Mouse (Mus musculus) embryonic fibroblast, embryonic 13.5 days (primary cell): Measurements from ENCODE around the gene Olfr11. TPM values are rescaled to one million over a fixed set of nuclear protein-coding genes. Genes with fewer than 3 reads are reported as not detected.

Experiments
- H3K27ac ChIP-seq: 2 replicates; pipeline ENCODE4 v1.5.1; 2012; ENCODE audit warnings: low read length, control low read depth, inconsistent platforms; ENCODE audit not compliant: insufficient read depth
- H3K4me1 ChIP-seq: 2 replicates; pipeline ENCODE4 v1.6.1; 2011; ENCODE audit warnings: low read length; ENCODE audit not compliant: control insufficient read depth, insufficient read depth
- H3K4me3 ChIP-seq: 2 replicates; pipeline ENCODE4 v1.5.1; 2011; ENCODE audit warnings: mild to moderate bottlenecking, control low read depth, low read length; ENCODE audit not compliant: insufficient read depth
- CTCF ChIP-seq: IDR thresholded peaks from 2 replicates; pipeline ENCODE4 v1.5.1; 2011; ENCODE audit warnings: mild to moderate bottlenecking, control low read depth, low read length, moderate library complexity, borderline replicate concordance; ENCODE audit not compliant: insufficient read depth
- POLR2A ChIP-seq: IDR thresholded peaks from 2 replicates; pipeline ENCODE4 v1.6.1; 2011; ENCODE audit warnings: low read depth, mild to moderate bottlenecking, control low read depth, low read length, moderate library complexity
- polyA plus RNA-seq: library from polyadenylated mRNA; stranded (reverse); fragments of >200 nt; gene quantifications from 2 replicates; pipeline ENCODE4 v1.2.4, GENCODE M21; 2011; ENCODE audit warnings: low read depth; ENCODE audit not compliant: missing spikeins, insufficient read length

Gene Olfr11
- not detected in 2 replicates for polyA plus RNA-seq

DNA sequence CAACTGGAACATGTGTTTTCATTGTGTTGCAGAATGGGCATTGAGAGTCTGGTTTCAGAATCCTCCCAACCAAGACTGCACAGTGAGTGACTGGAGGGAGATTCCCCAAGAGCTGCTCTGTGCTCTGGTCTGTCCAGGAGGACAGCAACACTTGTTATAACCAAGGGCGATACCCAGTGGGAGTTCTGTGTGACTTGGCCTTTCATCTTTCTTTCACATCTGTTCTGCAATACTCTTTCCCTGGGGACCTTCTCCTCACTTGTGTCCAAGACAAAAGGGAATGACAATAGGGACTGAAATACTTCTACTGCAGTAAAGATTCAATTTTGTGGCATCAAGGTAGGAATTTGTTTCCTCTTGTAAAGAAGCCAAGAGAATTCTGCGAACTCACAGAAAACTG, at the start of gene Olfr11:
Gene Olfr11, minus strand, starts transcription at position 101 of the 400 bp plus-strand sequence.
- Histone ChIP-seq H3K27ac (no peak within 1 kb of the TSS), H3K4me1 (no peaks in the 10 kb centered on the region), H3K4me3 (no peak within 1 kb of the TSS)
- no peak for TF ChIP-seq CTCF
- TF ChIP-seq POLR2A, result no peak

DNA sequence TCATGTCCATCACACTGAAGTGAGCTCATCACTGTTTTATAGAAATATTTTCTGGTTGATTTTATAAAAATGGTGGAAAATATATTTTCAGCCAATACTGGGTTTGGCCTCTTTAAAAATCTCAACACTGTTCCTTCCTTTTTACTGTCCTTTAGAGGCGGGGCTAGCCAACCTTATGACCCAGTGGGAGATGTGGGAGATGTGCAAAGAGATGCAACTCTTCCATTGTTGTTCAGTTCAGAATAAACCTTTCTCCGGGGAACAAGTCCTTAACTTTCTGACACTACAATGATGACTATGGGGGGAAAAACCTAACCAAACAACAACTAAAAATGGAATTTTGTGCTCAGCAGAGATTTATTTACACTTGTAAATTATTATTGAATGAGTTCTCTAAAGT, 35.0 kb upstream of the Olfr11 start, which contains the start of gene Olfr1360:
Gene Olfr1360, minus strand, starts transcription at position 101 of the 400 bp plus-strand sequence.
- Histone ChIP-seq H3K27ac (no peak within 1 kb of the TSS), H3K4me3 (no peak within 1 kb of the TSS), H3K4me1 (no peaks in the 10 kb centered on the region)
- TF ChIP-seq CTCF (no peak), POLR2A (no peak)

DNA sequence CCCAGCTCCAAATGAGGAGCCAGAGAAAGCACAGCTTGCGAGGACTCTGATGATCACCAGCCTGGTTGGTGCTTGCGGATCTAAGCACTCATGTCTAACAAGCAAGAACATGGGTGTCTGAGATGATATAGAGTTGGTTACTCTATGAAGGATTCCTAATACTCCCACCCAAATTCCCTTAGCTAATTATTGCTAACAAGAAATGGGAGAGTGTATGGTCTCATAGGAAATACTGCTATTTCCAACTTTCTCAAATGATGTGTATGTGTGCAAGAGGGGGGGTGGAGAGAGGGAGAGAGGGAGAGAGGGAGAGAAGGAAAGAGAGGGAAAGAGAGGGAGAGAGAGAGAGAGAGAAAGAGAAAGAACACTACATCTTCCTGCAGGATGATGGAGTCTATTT, 21.0 kb upstream of the Olfr11 start, which contains the start of gene Olfr1361:
Gene Olfr1361, minus strand, starts transcription at position 101 of the 400 bp plus-strand sequence.
- no peak for TF ChIP-seq CTCF
- no peak for TF ChIP-seq POLR2A
- H3K27ac ChIP-seq, result no peak within 1 kb of the TSS
- no peak within 1 kb of the TSS for H3K4me3 ChIP-seq
- H3K4me1 ChIP-seq, result no peaks in the 10 kb centered on the region

DNA sequence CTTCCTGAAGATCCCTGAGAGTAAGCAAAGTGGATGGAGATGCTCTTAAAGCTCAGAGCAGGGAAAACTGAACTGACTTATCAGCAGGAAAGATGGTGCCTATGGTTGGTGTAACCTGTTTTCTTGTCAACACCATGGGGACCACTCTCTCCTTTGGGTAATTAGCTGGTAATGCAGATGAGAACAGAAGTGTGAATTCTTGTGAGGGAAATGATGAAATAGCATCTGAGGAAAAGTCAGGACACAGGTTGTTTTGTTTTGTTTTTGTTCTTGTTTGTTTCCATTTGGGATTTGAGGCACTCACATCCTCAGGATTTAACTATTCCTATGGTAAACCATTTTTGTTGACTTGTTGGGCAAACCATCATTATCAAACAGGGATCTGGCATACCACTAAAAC, 28.4 kb downstream of the Olfr11 start, which contains the start of gene Olfr1362:
Gene Olfr1362, minus strand, starts transcription at position 101 of the 400 bp plus-strand sequence.
- TF ChIP-seq CTCF (no peak), POLR2A (no peak)
- no peaks in the 10 kb centered on the region for H3K4me1 ChIP-seq
- no peak within 1 kb of the TSS for H3K27ac ChIP-seq
- H3K4me3 ChIP-seq, result no peak within 1 kb of the TSS

DNA sequence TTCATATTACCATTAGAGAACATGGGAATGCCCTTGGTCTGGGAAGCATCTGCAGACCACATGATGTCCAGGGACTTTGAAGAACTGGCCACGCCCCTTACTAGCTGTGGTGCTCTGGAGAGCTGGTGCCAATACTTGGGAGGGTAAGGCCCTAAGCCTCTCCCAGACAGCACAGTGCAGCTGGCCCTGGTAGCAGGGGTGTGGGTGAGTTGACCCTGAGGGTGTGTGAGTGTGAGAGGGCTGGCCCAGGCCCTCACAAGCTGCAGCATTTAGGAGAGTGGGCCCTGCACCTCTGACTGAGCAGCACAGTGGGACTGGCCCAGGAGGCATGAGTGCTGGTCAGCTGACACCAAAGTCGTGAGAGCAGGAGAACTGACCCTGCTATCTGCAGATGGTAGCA, 50.7 kb downstream of the Olfr11 start:
- Histone ChIP-seq H3K4me1 (no peaks in the 10 kb centered on the region), H3K27ac (no peak overlapping the region), H3K4me3 (no peak overlapping the region)
- TF ChIP-seq CTCF, result no peak
- TF ChIP-seq POLR2A, result no peak

Other genes with a start within 250 kb of the Olfr11 start
- gene Zkscan3, start 239.8 kb downstream of the Olfr11 start, polyA plus RNA-seq, result 52.5 and 60.7 TPM in 2 replicates
- 0.77 and 0.92 TPM in 2 replicates for gene Pgbd1, start 201.5 kb downstream of the Olfr11 start, polyA plus RNA-seq
- 28.1 and 38.0 TPM in 2 replicates for gene Zscan26, start 188.8 kb downstream of the Olfr11 start, polyA plus RNA-seq
- 0.78 and 1.4 TPM in 2 replicates for gene Nkapl, start 174.0 kb downstream of the Olfr11 start, polyA plus RNA-seq
- gene Zkscan4, start 163.6 kb downstream of the Olfr11 start, polyA plus RNA-seq, result 0.58 and 1.0 TPM in 2 replicates
- gene Gm10065, start 163.1 kb downstream of the Olfr11 start, polyA plus RNA-seq, result not detected in 2 replicates
- 0.40 and 0.73 TPM in 2 replicates for gene AK157302, start 147.3 kb downstream of the Olfr11 start, polyA plus RNA-seq
- gene Gm11273, start 141.1 kb downstream of the Olfr11 start, polyA plus RNA-seq, result 3.1 TPM in 1 of 2 replicates, not detected in the other
- 12.3 and 15.2 TPM in 2 replicates for gene Zkscan8, start 111.4 kb downstream of the Olfr11 start, polyA plus RNA-seq
- not detected in 2 replicates for gene Olfr1366, start 99.7 kb downstream of the Olfr11 start, polyA plus RNA-seq
- gene Olfr1535, start 82.6 kb downstream of the Olfr11 start, polyA plus RNA-seq, result 0.12 and 0.44 TPM in 2 replicates
- not detected in 2 replicates for gene Olfr1364, start 60.8 kb downstream of the Olfr11 start, polyA plus RNA-seq
- not detected in 2 replicates for gene Olfr1362, start 28.5 kb downstream of the Olfr11 start, polyA plus RNA-seq
- gene Olfr1361, start 20.9 kb upstream of the Olfr11 start, polyA plus RNA-seq, result not detected in 2 replicates
- gene Olfr1360, start 34.9 kb upstream of the Olfr11 start, polyA plus RNA-seq, result not detected in 2 replicates
- not detected in 2 replicates for gene Olfr1359, start 55.6 kb upstream of the Olfr11 start, polyA plus RNA-seq
- gene Hist1h2bl, start 73.6 kb upstream of the Olfr11 start, polyA plus RNA-seq, result 3.5 TPM in 1 of 2 replicates, not detected in the other
- gene Hist1h2ai, start 73.9 kb upstream of the Olfr11 start, polyA plus RNA-seq, result 5.0 TPM in 1 of 2 replicates, not detected in the other
- gene Hist1h3h, start 75.1 kb upstream of the Olfr11 start, polyA plus RNA-seq, result 3.4 TPM in 1 of 2 replicates, not detected in the other
- gene Hist1h2bm, start 79.5 kb upstream of the Olfr11 start, polyA plus RNA-seq, result 5.5 and 9.1 TPM in 2 replicates
- gene Hist1h4j, start 92.5 kb upstream of the Olfr11 start, polyA plus RNA-seq, result 2.6 and 4.1 TPM in 2 replicates
- 1.9 and 7.3 TPM in 2 replicates for gene Hist1h4k, start 108.0 kb upstream of the Olfr11 start, polyA plus RNA-seq
- gene Hist1h2ak, start 111.3 kb upstream of the Olfr11 start, polyA plus RNA-seq, result 5.3 TPM in 1 of 2 replicates, not detected in the other
- gene Hist1h2bn, start 111.6 kb upstream of the Olfr11 start, polyA plus RNA-seq, result 2.4 and 9.6 TPM in 2 replicates
- 2.3 and 7.8 TPM in 2 replicates for gene Hist1h1b, start 138.1 kb upstream of the Olfr11 start, polyA plus RNA-seq
- 4.3 and 8.6 TPM in 2 replicates for gene Hist1h3i, start 140.9 kb upstream of the Olfr11 start, polyA plus RNA-seq
- gene Hist1h2an, start 144.7 kb upstream of the Olfr11 start, polyA plus RNA-seq, result not detected in 2 replicates
- 1.0 TPM in 1 of 2 replicates, not detected in the other for gene Hist1h2bp, start 144.9 kb upstream of the Olfr11 start, polyA plus RNA-seq
- 1.0 and 2.3 TPM in 2 replicates for gene Hist1h2bq, start 167.7 kb upstream of the Olfr11 start, polyA plus RNA-seq
- gene Hist1h2ao, start 167.9 kb upstream of the Olfr11 start, polyA plus RNA-seq, result not detected in 2 replicates
- not detected in 2 replicates for gene Hist1h4m, start 169.2 kb upstream of the Olfr11 start, polyA plus RNA-seq
- 18.9 and 28.6 TPM in 2 replicates for gene Hist1h4n, start 189.7 kb upstream of the Olfr11 start, polyA plus RNA-seq
- 18.2 and 27.0 TPM in 2 replicates for gene Hist1h2ap, start 191.0 kb upstream of the Olfr11 start, polyA plus RNA-seq
- gene Hist1h2br, start 191.2 kb upstream of the Olfr11 start, polyA plus RNA-seq, result 1.9 TPM in 1 of 2 replicates, not detected in the other